Comparison of ENCODE assay signal across 8 mouse cellular contexts in genomic region chr12:55560025-55560690, GRCm38 (mm10). TPM values are rescaled to one million over a fixed set of nuclear protein-coding genes. Genes with fewer than 3 reads are reported as not detected.
A peak's percentile ranks its signal among the peaks of the same experiment; 100 is the strongest.
DNase-seq lines count a peak whose midpoint lies in the region; ATAC-seq and TF ChIP-seq lines count a peak whose summit lies in the region.

No protein-coding gene starts in this region.

- no peaks in the 10 kb centered on the region for H3K36me3 ChIP-seq in spleen, adult 2 months (ENCODE audit: control insufficient read depth, insufficient read depth, low read length)
- H3K36me3 ChIP-seq in forebrain, embryonic 13.5 days (ENCODE audit: poor library complexity, severe bottlenecking), result no peaks in the 10 kb centered on the region
- no peaks in the 10 kb centered on the region for H3K36me3 ChIP-seq in lung, embryonic 14.5 days (ENCODE audit: insufficient read depth)

- peak overlapping the region; percentile 42 for H3K4me3 ChIP-seq in spleen, adult 2 months (ENCODE audit: extremely low read depth, insufficient read depth, insufficient read length)
- peak overlapping the region; percentile 12 for H3K4me3 ChIP-seq in forebrain, embryonic 13.5 days
- peak overlapping the region; percentile 26 for H3K4me3 ChIP-seq in lung, embryonic 14.5 days (ENCODE audit: low read depth, low read length)

- H3K4me1 ChIP-seq in spleen, adult 2 months (ENCODE audit: control insufficient read depth, insufficient read depth, insufficient read length), result no peaks in the 10 kb centered on the region; the same call in 1 of the 2 replicates
- H3K4me1 ChIP-seq in forebrain, embryonic 13.5 days, result peaks cover 8% of the 10 kb centered on the region; the same call in 1 of the 2 replicates
- H3K4me1 ChIP-seq in lung, embryonic 14.5 days (ENCODE audit: insufficient read depth), result no peaks in the 10 kb centered on the region

- H3K27me3 ChIP-seq in spleen, adult 2 months (ENCODE audit: control insufficient read depth, insufficient read depth, low read length), result no peaks in the 10 kb centered on the region
- peaks cover 4% of the 10 kb centered on the region; the same call in 1 of the 2 replicates for H3K27me3 ChIP-seq in forebrain, embryonic 13.5 days
- no peaks in the 10 kb centered on the region for H3K27me3 ChIP-seq in lung, embryonic 14.5 days (ENCODE audit: insufficient read depth, low read length)

- no peak overlapping the region for H3K27ac ChIP-seq in spleen, adult 2 months (ENCODE audit: insufficient read depth, low read length)
- no peak overlapping the region for H3K27ac ChIP-seq in forebrain, embryonic 13.5 days
- no peak overlapping the region for H3K27ac ChIP-seq in lung, embryonic 14.5 days (ENCODE audit: low read depth)

- no peak for DNase-seq in spleen, adult 2 months (ENCODE audit: low read depth in 1 of 2, low spot score in 2 of 2)
- no peak for DNase-seq in spleen, adult 12 weeks (ENCODE audit: low spot score)
- peak; percentile 23 for DNase-seq in kidney, adult 18-20 months
- no peak for DNase-seq in lung, embryonic 14.5 days
- no peak for DNase-seq in spleen, postnatal 36 days (ENCODE audit: low spot score in 2 of 2)
- no peak for DNase-seq in right cerebral cortex, postnatal 4 days

- H3K9ac ChIP-seq in forebrain, embryonic 13.5 days, result no peak overlapping the region
- peak overlapping the region; percentile 1; the same call in 1 of the 2 replicates for H3K9ac ChIP-seq in lung, embryonic 14.5 days

- 10% methylated on average over 19 of the region's 19 CpGs for WGBS in spleen, adult 2 months
- WGBS in forebrain, embryonic 13.5 days, result 8% methylated on average over 19 of the region's 19 CpGs
- WGBS in lung, embryonic 14.5 days, result 11% methylated on average over 19 of the region's 19 CpGs

- no peaks in the 10 kb centered on the region for H3K9me3 ChIP-seq in forebrain, embryonic 13.5 days (replicated peaks)
- no peaks in the 10 kb centered on the region for H3K9me3 ChIP-seq in lung, embryonic 14.5 days (ENCODE audit: low read depth, low read length)

- TF ChIP-seq POLR2A in spleen, adult 2 months (IDR thresholded peaks at IDR 0.05; ENCODE audit: low read depth, low read length), result no peak

- no peak for ATAC-seq in forebrain, embryonic 13.5 days
- ATAC-seq in lung, embryonic 14.5 days (ENCODE audit: insufficient read depth), result no peak
- ATAC-seq in neutrophil, adult 5-6 weeks (ENCODE audit: extremely low read depth, insufficient number of reproducible peaks, low FRiP score, poor library complexity, severe bottlenecking), result 0 out of 2 replicates have a peak, but pooled peaks have one; percentile 23

- TF ChIP-seq CTCF in spleen, adult 2 months (IDR thresholded peaks at IDR 0.05; ENCODE audit: extremely low read depth, insufficient read depth, insufficient read length, insufficient replicate concordance), result no peak
- no peak for TF ChIP-seq CTCF in lung, embryonic 14.5 days (IDR thresholded peaks at IDR 0.05; ENCODE audit: low read depth)

- peak overlapping the region; percentile 50 for H3K4me2 ChIP-seq in forebrain, embryonic 13.5 days
- peak overlapping the region; percentile 50 for H3K4me2 ChIP-seq in lung, embryonic 14.5 days

RNA-seq across cellular contexts. Expression of gene Aldoart2, which starts 4.9 kb away (rescaled TPM):
- polyA plus RNA-seq in spleen, adult 2 months (2012; rRNA removed), result not detected in 2 replicates
- polyA plus RNA-seq in forebrain, embryonic 13.5 days (2015; fragmentation: Nextera tagmentation; extraction: Ambion mirVana), result not detected in 2 replicates
- polyA plus RNA-seq in lung, embryonic 14.5 days (2014; fragmentation: Nextera tagmentation; extraction: Ambion mirVana), result not detected in 2 replicates
- total RNA-seq in neutrophil, adult 5-6 weeks (2017), result not detected in 2 replicates

RNA-seq across cellular contexts. Expression of gene Insm2, which starts 39.1 kb away (rescaled TPM):
- not detected in 2 replicates for polyA plus RNA-seq in spleen, adult 2 months (2012; rRNA removed)
- 1.1 and 2.4 TPM in 2 replicates for polyA plus RNA-seq in forebrain, embryonic 13.5 days (2015; fragmentation: Nextera tagmentation; extraction: Ambion mirVana)
- 0.16 and 0.20 TPM in 2 replicates for polyA plus RNA-seq in lung, embryonic 14.5 days (2014; fragmentation: Nextera tagmentation; extraction: Ambion mirVana)
- total RNA-seq in neutrophil, adult 5-6 weeks (2017), result 0.12 TPM in 1 of 2 replicates, not detected in the other
